8 mouse cellular contexts compared by ENCODE assay signal in genomic region chr16:96151551-96151950, GRCm38 (mm10). TPM values are rescaled to one million over a fixed set of nuclear protein-coding genes. Genes with fewer than 3 reads are reported as not detected.
DNase-seq lines count a peak whose midpoint lies in the region; ATAC-seq and TF ChIP-seq lines count a peak whose summit lies in the region.

No protein-coding gene starts in this region.

- H3K4me1 ChIP-seq in ES-Bruce4 (ENCODE audit: control insufficient read depth, insufficient read depth, low read length): no peaks in the 10 kb centered on the region
- peaks cover 15% of the 10 kb centered on the region for H3K4me1 ChIP-seq in forebrain, embryonic 13.5 days
- H3K4me1 ChIP-seq in lung, postnatal 0 days (ENCODE audit: insufficient read depth, low read depth, low read length): no peaks in the 10 kb centered on the region

- H3K9ac ChIP-seq in ES-Bruce4 (ENCODE audit: low read depth, poor library complexity, severe bottlenecking): no peak overlapping the region
- no peak overlapping the region for H3K9ac ChIP-seq in forebrain, embryonic 13.5 days
- no peak overlapping the region for H3K9ac ChIP-seq in lung, postnatal 0 days (replicated peaks; ENCODE audit: low read depth)

- no peak overlapping the region for H3K4me3 ChIP-seq in ES-Bruce4 (ENCODE audit: low read depth, low read length)
- H3K4me3 ChIP-seq in forebrain, embryonic 13.5 days: no peak overlapping the region
- H3K4me3 ChIP-seq in lung, postnatal 0 days (ENCODE audit: low read depth, low read length): no peak overlapping the region

- peak; percentile 96 for TF ChIP-seq CTCF in ES-Bruce4 (IDR thresholded peaks at IDR 0.05; ENCODE audit: low read depth, low read length)
- TF ChIP-seq CTCF in brain, embryonic 14.5 days (IDR thresholded peaks at IDR 0.05; ENCODE audit: borderline replicate concordance, extremely low read depth, insufficient read depth, insufficient read length): peak; percentile 86
- TF ChIP-seq CTCF in lung, postnatal 0 days (IDR thresholded peaks at IDR 0.05): peak; percentile 96

- WGBS in forebrain, embryonic 13.5 days: 23% methylated on average over 9 of the region's 9 CpGs
- WGBS in lung, postnatal 0 days: 17% methylated on average over 9 of the region's 9 CpGs

- TF ChIP-seq EP300 in ES-Bruce4 (IDR thresholded peaks at IDR 0.05; ENCODE audit: insufficient read depth, low read depth, low read length): no peak
- no peak for TF ChIP-seq EP300 in lung, postnatal 0 days (IDR thresholded peaks at IDR 0.05)

- ATAC-seq in forebrain, embryonic 13.5 days: peak; percentile 53; the same call in 1 of the 2 replicates
- ATAC-seq in lung, postnatal 0 days: peak; percentile 75

- TF ChIP-seq POLR2A in ES-Bruce4 (IDR thresholded peaks at IDR 0.05; ENCODE audit: insufficient read depth, low read length): no peak
- TF ChIP-seq POLR2A in brain, embryonic 14.5 days (IDR thresholded peaks at IDR 0.05; ENCODE audit: borderline replicate concordance, extremely low read depth, insufficient read depth, insufficient read length, poor library complexity, severe bottlenecking): no peak

- intact Hi-C loops in heart, postnatal 14 days (cut with DNase I): loop anchor here (10.0 kb wide), 1 partner anchor 193 kb away; no protein-coding TSS in a partner anchor

- peak; percentile 65 for DNase-seq in brain, embryonic 14.5 days (ENCODE audit: low read depth)
- DNase-seq in heart, postnatal 14 days: peak; percentile 84 to 89
- DNase-seq in kidney, postnatal 4 days: peak; percentile 92 to 93
- peak; percentile 80 for DNase-seq in lung, postnatal 0 days (ENCODE audit: low spot score)
- peak; percentile 85 for DNase-seq in retina, embryonic 14.5 days (ENCODE audit: low spot score)
- peak; percentile 69 to 74 for DNase-seq in thymus, postnatal 36 days

- no peak overlapping the region for H3K4me2 ChIP-seq in forebrain, embryonic 13.5 days
- H3K4me2 ChIP-seq in lung, postnatal 0 days (replicated peaks; ENCODE audit: low read depth, low read length): no peak overlapping the region

- no peak overlapping the region for H3K27ac ChIP-seq in ES-Bruce4 (ENCODE audit: insufficient read depth, low read length)
- no peak overlapping the region for H3K27ac ChIP-seq in forebrain, embryonic 13.5 days
- no peak overlapping the region for H3K27ac ChIP-seq in lung, postnatal 0 days (ENCODE audit: low read length)

- no peaks in the 10 kb centered on the region for H3K27me3 ChIP-seq in ES-Bruce4 (ENCODE audit: control insufficient read depth, insufficient read depth, low read length, poor library complexity, severe bottlenecking)
- no peaks in the 10 kb centered on the region for H3K27me3 ChIP-seq in forebrain, embryonic 13.5 days
- H3K27me3 ChIP-seq in lung, postnatal 0 days (replicated peaks; ENCODE audit: insufficient read depth, low read length): no peaks in the 10 kb centered on the region

- no peaks in the 10 kb centered on the region for H3K9me3 ChIP-seq in ES-Bruce4 (replicated peaks; ENCODE audit: control insufficient read depth, insufficient read depth, low read length, poor library complexity, severe bottlenecking)
- H3K9me3 ChIP-seq in forebrain, embryonic 13.5 days (replicated peaks): no peaks in the 10 kb centered on the region
- H3K9me3 ChIP-seq in lung, postnatal 0 days (ENCODE audit: low read length): no peaks in the 10 kb centered on the region

- H3K36me3 ChIP-seq in ES-Bruce4 (ENCODE audit: control insufficient read depth, insufficient read depth, low read length, poor library complexity, severe bottlenecking): peaks cover 2% of the 10 kb centered on the region; the same call in 1 of the 2 replicates
- peaks cover 41% of the 10 kb centered on the region for H3K36me3 ChIP-seq in forebrain, embryonic 13.5 days (ENCODE audit: poor library complexity, severe bottlenecking)
- no peaks in the 10 kb centered on the region for H3K36me3 ChIP-seq in lung, postnatal 0 days (ENCODE audit: insufficient read depth, low read length)

RNA-seq across cellular contexts. Expression of gene Wrb, which starts 6.3 kb away (rescaled TPM):
- 23.2 and 24.0 TPM in 2 replicates for polyA plus RNA-seq in ES-Bruce4 (2011; ENCODE audit: insufficient read depth, insufficient read length, low read depth, missing spikeins)
- 151 and 176 TPM in 2 replicates for polyA plus RNA-seq in brain, embryonic 14.5 days (2012; rRNA removed)
- polyA plus RNA-seq in forebrain, embryonic 13.5 days (2015; fragmentation: Nextera tagmentation; extraction: Ambion mirVana): 131 and 147 TPM in 2 replicates
- total RNA-seq in heart, postnatal 14 days (2021): 10 to 100 TPM; 12.6 to 14.4 TPM
- polyA plus RNA-seq in lung, postnatal 0 days (2015; fragmentation: Nextera tagmentation; extraction: Ambion mirVana): 25.3 and 28.6 TPM in 2 replicates

RNA-seq across cellular contexts. Expression of gene Hmgn1, which starts 24.0 kb away (rescaled TPM):
- 284 and 309 TPM in 2 replicates for polyA plus RNA-seq in ES-Bruce4 (2011; ENCODE audit: insufficient read depth, insufficient read length, low read depth, missing spikeins)
- 280 and 336 TPM in 2 replicates for polyA plus RNA-seq in brain, embryonic 14.5 days (2012; rRNA removed)
- polyA plus RNA-seq in forebrain, embryonic 13.5 days (2015; fragmentation: Nextera tagmentation; extraction: Ambion mirVana): 656 and 774 TPM in 2 replicates
- 10 to 100 TPM; 51.1 to 53.5 TPM for total RNA-seq in heart, postnatal 14 days (2021)
- polyA plus RNA-seq in lung, postnatal 0 days (2015; fragmentation: Nextera tagmentation; extraction: Ambion mirVana): 279 and 307 TPM in 2 replicates

RNA-seq across cellular contexts. Expression of gene Lca5l, which starts 40.5 kb away (rescaled TPM):
- polyA plus RNA-seq in ES-Bruce4 (2011; ENCODE audit: insufficient read depth, insufficient read length, low read depth, missing spikeins): 0.25 TPM in 1 of 2 replicates, not detected in the other
- 1.4 and 2.8 TPM in 2 replicates for polyA plus RNA-seq in brain, embryonic 14.5 days (2012; rRNA removed)
- 1.1 and 1.3 TPM in 2 replicates for polyA plus RNA-seq in forebrain, embryonic 13.5 days (2015; fragmentation: Nextera tagmentation; extraction: Ambion mirVana)
- total RNA-seq in heart, postnatal 14 days (2021): under 1 TPM; 0.71 to 0.91 TPM
- polyA plus RNA-seq in lung, postnatal 0 days (2015; fragmentation: Nextera tagmentation; extraction: Ambion mirVana): 1.4 TPM in 2 replicates

RNA-seq across cellular contexts. Expression of gene Sh3bgr, which starts 48.7 kb away (rescaled TPM):
- polyA plus RNA-seq in ES-Bruce4 (2011; ENCODE audit: insufficient read depth, insufficient read length, low read depth, missing spikeins): 1.6 and 5.6 TPM in 2 replicates
- 1.0 and 2.9 TPM in 2 replicates for polyA plus RNA-seq in brain, embryonic 14.5 days (2012; rRNA removed)
- 0.86 and 1.3 TPM in 2 replicates for polyA plus RNA-seq in forebrain, embryonic 13.5 days (2015; fragmentation: Nextera tagmentation; extraction: Ambion mirVana)
- total RNA-seq in heart, postnatal 14 days (2021): 100 to 1,000 TPM; 569 to 662 TPM
- polyA plus RNA-seq in lung, postnatal 0 days (2015; fragmentation: Nextera tagmentation; extraction: Ambion mirVana): 8.2 TPM in 2 replicates
